Mouse (Mus musculus) right cerebral cortex, postnatal 36 days (tissue): ENCODE results near the gene Tpo.

Source experiments
- DNase-seq, 2 experiments: peaks; one replicate each; pipeline ENCODE4 v3.0.0; 2022; ENCODE audit warnings: low spot score in 2 of 2, mixed read lengths in 1 of 2

The Tpo gene

GRCm38 (mm10) chr12:30077056-30077455 is 55.4 kb downstream of the Tpo start:
- no peak for DNase-seq

- no peak for DNase-seq
These were observed 56.1 kb downstream of the Tpo start for GRCm38 (mm10) chr12:30076316-30076715.

GRCm38 (mm10) chr12:30069321-30069720 is 63.1 kb downstream of the Tpo start:
- DNase-seq: no peak

DNA sequence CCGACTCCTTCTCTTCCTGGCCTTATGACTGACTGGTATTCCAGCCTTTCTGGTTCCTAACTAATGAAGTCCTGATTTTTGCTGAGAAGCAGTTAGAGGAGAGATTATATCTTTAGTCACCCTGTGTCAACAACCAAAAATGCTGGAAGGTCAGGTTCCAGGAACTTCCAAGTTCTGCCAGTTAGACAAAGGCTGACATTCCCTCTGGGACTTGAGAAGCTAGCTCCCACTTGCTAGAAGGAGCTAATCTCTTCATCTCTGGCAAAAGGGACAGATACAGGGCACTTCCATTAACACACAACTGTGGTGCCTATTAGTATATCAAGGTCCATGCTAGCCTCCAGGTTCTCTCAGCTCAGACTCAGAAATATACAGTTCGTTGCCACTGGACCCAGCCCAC is 64.6 kb downstream of the Tpo start:
- no peak for DNase-seq

GRCm38 (mm10) chr12:30062118-30062505 is 70.3 kb downstream of the Tpo start:
- no peak for DNase-seq

- no peak for DNase-seq
These were observed 70.8 kb downstream of the Tpo start for GRCm38 (mm10) chr12:30061503-30062117.

- DNase-seq: no peak
These were observed 74.4 kb downstream of the Tpo start for GRCm38 (mm10) chr12:30058044-30058443.

GRCm38 (mm10) chr12:30054761-30055540 is 77.5 kb downstream of the Tpo start:
- DNase-seq: no peak

GRCm38 (mm10) chr12:30050235-30050634 is 82.2 kb downstream of the Tpo start:
- DNase-seq: peak in 1 of 2 experiments; percentile 30

DNA sequence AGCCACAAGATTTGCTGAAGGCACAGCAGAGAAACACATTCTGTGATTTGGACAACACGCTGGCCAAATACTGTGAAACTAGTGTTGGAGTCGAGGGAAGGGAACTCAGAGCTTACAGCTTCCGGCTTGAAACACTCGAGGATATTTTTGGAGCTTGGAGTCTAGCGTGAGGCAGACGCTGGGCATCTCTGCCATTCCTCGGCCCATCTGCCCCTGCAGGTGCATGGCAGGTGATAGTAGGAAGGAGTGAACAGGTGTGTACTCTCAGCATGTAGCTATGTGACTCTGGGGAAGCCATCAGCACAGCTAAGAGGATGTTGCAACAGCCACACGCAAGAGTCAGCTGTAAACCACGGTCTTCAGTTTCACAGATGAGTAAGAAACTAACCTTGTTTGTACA is 82.6 kb downstream of the Tpo start:
- DNase-seq: no peak

DNA sequence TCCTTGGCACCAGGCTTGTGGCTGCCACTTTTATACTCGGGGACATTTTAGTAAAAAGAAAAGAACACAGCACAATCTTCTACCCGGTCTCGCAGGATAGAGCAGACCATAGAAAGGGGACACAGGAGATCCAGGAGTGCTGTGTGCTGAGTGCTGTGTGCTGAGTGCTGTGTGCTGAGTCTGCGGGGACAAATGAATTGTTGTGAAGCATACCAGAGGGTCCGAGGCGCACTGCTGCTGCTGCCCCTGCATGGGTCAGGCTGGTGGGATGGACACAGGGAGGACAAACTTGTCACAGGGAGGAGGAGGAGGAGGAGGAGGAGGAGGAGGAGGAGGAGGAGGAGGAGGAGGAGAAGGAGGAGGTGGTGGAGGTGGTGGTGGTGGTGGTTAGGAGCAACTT is 83.6 kb downstream of the Tpo start:
- DNase-seq: no peak

- no peak for DNase-seq
These were observed 92.3 kb downstream of the Tpo start for GRCm38 (mm10) chr12:30040150-30040549.

DNA sequence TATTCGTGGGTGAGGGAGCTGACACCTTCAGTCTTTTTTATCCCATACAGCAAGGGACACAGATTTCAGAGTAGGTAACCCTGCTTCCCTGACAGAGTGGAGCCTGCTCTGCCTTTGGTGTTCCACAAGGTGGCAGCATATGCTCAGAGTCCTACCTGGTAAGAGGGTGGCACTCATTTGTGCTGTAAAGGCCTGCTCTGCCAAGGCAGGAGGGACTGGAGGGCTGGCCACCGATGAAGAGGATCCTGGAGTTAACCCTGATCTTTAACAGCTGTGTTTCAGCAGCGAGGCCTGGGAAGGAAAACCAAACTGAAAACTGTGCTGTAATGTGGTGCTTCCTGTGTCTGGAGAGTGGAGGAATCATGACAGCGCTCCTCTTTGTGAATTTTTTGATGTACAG is 92.9 kb downstream of the Tpo start:
- no peak for DNase-seq

DNA sequence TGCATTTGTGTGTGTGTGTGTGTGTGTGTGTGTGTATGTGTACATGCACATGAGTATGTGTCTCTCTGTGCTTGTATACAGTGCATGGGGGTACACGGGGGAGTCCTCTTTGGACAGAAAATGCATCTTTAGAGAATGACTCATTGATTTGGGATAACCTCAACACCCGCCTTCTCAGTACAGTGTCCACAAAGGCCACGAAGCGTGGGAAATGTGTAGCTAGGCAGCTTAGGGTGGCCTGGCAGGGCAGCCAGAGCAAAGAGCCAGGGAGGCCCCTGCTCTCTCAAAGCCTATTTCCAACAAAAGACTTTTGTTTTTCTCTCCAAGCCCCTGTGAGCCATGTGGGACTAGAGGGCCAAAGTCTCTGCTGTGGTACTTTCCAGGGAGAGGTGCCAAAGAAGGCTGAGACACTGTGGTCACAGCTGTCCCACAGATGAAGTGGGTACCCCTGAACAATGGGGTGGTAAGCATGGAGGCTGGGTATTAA is 95.8 kb downstream of the Tpo start:
- no peak for DNase-seq

- DNase-seq: no peak
These were observed 96.4 kb downstream of the Tpo start for GRCm38 (mm10) chr12:30035841-30036568.

DNA sequence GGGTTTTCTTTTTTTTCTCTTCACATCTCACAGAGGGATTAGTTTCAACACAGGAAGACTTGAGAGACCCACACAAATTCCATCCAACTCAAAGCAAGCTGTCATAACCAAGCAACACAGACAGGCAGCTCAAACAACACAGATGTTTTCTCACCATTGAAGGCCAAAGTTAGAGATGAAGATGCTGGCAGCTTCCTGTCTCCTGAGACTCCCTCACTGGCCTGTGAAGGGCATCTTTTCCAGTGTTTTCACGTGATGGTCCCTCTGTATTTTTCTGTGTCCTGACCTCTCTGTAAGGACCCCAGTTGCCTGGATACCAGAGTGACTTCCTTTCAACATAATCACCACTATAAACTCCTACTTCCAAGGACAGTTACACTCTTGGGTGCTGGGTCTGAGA is 97.0 kb downstream of the Tpo start:
- no peak for DNase-seq

GRCm38 (mm10) chr12:30034681-30035080 is 97.7 kb downstream of the Tpo start:
- DNase-seq: no peak

- DNase-seq: no peak
These were observed 101.9 kb downstream of the Tpo start for GRCm38 (mm10) chr12:30030571-30030970.

DNA sequence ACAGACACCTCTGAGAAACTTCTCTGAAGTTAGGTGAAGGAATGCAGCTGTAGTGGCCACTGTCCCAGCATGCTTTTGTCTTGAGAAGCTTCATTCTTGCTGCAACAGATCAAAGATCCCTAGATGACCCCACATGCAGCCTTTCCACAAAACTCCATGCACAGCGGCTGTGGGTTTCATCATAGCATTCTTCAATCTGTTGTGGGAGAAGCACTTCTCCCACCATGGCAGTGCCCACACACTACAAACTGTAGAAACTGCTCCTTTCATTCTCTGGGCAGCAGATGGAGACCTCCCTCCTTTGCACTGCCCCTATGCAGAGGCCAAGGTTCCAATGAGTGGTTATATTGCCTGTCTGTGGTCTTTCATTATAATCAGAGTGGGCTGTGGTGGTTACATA is 103.3 kb downstream of the Tpo start:
- no peak for DNase-seq

GRCm38 (mm10) chr12:30027721-30028340 is 104.6 kb downstream of the Tpo start:
- DNase-seq: no peak

DNA sequence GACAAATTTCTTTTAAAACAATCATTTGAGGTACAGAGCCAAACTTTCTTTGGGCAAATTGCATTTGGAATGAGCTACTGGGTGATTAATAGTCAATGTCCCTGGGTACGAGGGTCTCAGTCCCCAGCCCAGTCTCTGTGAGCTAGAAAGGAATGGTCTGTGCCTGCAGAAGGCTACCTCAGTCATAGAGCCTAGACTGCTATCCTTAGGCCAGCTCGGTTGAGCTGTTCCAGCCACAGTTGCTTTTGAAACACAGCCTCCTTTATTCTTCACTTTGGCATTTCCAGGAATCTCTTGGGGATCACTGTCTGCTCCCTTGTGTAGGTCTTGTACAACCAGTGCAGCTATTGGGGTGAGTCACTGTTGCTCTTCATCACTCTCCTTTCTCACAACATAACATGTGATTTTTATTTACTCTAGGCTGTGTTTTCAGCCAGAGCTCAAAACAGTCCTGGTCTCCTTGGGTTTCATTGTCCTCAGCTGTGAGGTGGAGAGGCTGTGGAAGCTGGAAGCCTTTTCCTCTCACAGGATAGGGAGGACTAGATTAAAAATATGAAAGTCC is 108.1 kb downstream of the Tpo start:
- no peak for DNase-seq

GRCm38 (mm10) chr12:30023491-30023890 is 108.9 kb downstream of the Tpo start:
- no peak for DNase-seq
